Comparison of ENCODE assay signal across 1 mouse cellular context in the genomic region with DNA sequence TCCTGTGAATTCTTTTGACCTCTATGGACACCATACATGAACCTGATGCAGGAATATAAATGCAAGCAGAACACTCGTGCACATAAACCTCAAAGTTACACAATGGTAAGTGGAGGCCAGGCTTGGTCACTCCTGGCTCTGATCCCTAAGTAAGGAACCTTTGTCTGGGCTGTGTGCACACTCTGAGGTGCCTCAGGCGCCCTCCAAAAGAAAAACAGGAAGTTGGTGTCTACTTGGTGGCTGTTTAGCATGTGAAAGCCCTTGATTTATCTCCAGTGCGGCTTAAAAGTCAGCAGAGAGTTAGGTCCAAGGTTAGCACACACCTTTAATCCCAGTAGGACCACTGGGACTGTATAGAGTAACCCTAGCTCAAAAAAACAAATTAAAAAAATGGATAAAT.
TF ChIP-seq lines count a peak whose summit lies in the region.

No protein-coding gene starts in this region.

TF ChIP-seq in MEL, 35 proteins besides CTCF, POLR2A, EP300 and RAD21 (continued from another document):
- no peak for TF ChIP-seq GABPA (IDR thresholded peaks at IDR 0.05; ENCODE audit: low read depth, low read length)
- no peak for TF ChIP-seq ZKSCAN1 (IDR thresholded peaks at IDR 0.05; ENCODE audit: low read depth, low read length)
- no peak for TF ChIP-seq MYB (IDR thresholded peaks at IDR 0.05; ENCODE audit: low read depth, low read length)
- no peak for TF ChIP-seq USF1 (IDR thresholded peaks at IDR 0.05; ENCODE audit: low read depth, low read length)
